Mouse (Mus musculus) CD4-positive, CD25-positive, alpha-beta regulatory T cell, adult 2 months (primary cell): Measurements from ENCODE around the gene Ptprg.
"Not testable (repeated sequence)": the region's sequence is repeated elsewhere in the genome, so short reads cannot be mapped to it uniquely, and the experiment has no call there.

Experiments used
- DNase-seq: peaks from one replicate; pipeline ENCODE4 v3.0.0-alpha.2; 2012; ENCODE audit warnings: low read depth, low spot score

The Ptprg gene

DNA sequence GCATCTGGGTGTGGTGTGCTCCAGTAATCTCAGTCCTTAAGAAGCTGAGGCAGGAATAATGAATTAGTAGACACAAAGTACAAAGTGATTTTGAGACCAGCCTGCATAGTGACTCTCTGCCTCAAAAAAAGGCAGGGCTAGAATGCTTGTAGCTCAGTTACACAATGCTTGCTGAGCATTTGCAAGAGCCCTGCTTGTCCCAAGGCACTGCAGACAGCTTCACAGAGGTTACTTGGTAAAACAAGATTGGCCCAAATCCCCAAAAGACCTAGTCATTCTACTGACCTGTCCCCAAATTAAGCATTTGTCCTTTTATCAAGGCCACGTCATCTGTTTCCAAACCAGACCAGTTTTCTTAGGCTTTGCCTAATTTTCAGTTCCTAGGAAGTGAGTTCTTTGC lies 190.4 kb downstream of the Ptprg start:
- DNase-seq, result no peak

DNA sequence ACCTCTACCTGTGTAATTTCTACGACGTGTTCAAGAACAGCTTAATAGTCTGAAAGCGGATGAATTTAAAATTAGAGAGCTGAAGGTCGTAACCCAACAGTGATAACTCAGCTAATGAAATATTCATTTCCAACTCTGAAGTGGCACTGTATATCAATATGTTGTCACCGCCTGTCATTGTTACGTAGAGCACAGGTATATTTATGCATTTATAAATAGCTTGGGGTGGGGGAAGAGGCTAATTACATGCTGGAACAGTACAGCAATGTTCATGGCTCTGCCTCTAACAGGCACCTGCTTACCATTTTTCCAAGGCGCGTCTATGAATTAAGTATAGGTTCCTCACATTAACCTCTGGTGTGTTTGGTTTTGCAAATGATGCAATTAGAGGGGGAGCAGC lies 199.3 kb downstream of the Ptprg start:
- no peak for DNase-seq

GRCm38 (mm10) chr14:11754656-11755055 lies 201.3 kb downstream of the Ptprg start:
- DNase-seq, result no peak

GRCm38 (mm10) chr14:11758185-11758584 lies 204.9 kb downstream of the Ptprg start:
- DNase-seq, result no peak

DNA sequence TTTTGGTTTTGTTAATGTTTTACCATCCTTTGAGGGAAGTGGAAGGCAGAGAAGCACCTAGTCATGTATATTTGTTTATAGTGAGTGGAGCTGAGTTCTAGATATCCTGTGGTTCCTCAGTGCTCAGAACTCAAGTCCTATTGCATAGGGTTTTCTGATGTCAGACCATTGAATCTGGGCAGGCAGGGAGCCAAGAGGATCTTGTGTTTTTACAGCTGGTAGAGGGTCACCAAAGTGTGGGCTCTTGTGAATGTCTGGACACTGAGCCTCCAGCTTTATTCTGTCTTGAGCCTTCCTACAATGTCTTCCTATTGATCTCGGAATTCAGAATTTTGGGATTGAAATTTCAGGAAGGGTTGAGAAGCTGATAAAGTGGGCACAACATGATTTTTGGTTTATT lies 206.0 kb downstream of the Ptprg start:
- no peak for DNase-seq

GRCm38 (mm10) chr14:11762995-11763394 lies 209.7 kb downstream of the Ptprg start:
- no peak for DNase-seq

DNA sequence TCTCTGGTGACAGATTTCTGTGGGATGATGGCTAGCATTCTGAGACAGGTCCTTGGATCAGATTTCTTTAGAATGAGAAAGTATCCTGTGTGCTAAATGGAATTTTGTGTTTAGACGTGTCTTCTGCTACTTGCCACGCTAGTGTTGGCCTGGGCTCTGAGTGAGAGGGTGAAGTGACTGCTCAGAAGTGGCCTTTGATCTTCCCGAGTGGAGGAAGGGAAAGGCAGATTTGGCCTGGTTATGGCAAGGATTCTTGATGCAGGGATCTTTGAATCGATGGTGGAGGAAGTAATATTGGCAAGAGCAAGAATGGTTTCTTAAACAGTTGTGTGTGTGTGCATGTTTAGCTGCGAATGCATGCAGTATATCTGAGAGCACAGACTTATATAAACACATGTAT lies 219.4 kb downstream of the Ptprg start:
- no peak for DNase-seq

GRCm38 (mm10) chr14:11774476-11775037 lies 221.2 kb downstream of the Ptprg start:
- no peak for DNase-seq

DNA sequence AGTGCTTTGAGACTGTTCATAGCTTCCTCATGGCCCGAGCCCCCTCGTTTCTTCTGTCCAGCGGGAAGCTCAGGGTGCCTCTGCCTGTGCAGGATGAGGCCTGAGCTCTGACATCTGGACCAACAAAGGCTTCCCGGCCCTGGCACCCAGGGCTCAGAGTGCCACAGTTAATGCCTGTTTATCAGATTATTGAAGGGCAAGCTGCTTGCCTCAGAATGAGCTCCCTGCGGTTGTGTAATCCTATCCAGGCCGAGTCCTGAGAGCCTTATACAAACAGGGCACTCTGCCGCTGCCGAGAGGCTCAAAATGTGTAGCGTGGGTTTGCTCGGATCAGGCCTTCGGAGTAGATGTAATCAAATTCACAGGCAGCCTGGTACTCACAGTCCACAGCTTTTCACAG lies 221.9 kb downstream of the Ptprg start:
- no peak for DNase-seq

GRCm38 (mm10) chr14:11775951-11776495 lies 222.7 kb downstream of the Ptprg start:
- DNase-seq, result no peak

DNA sequence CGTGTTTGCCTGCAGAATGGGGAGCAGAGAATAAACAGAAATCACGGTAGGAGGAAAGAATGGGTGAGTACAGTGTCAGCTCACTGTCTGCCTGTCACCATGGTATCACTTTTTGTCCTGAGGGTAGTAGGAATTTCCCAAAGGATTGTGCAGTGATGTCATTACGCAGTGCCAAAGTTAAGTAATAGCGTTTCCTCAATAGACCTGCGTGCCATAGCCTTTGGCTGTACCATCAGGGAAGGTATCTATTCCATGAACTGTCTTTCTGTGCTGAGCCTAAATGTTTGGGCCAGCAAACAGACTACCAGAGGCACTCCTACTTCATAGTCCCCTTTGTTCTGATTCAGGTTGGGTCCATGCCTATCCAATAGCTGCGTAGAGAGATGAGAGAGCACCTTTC lies 223.2 kb downstream of the Ptprg start:
- DNase-seq, result no peak

DNA sequence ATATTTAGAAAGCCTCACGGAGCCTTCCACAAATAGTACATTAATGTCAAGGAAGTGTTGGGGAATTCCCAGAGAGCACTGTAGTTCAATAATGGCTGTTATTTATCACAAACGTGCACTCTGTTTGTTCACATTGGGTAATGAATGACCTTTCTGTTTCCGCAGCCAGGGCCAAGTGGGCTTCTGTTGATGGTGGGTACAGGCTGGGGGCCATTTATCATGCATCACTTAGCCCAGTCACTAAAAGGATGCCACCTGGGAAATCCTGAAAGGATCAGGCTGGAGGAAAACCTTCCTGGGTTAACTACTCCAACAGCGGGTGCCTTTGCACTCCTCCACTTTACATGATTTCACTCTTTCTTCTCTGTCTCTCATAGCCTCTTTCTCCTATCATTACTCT lies 237.9 kb downstream of the Ptprg start:
- no peak for DNase-seq

DNA sequence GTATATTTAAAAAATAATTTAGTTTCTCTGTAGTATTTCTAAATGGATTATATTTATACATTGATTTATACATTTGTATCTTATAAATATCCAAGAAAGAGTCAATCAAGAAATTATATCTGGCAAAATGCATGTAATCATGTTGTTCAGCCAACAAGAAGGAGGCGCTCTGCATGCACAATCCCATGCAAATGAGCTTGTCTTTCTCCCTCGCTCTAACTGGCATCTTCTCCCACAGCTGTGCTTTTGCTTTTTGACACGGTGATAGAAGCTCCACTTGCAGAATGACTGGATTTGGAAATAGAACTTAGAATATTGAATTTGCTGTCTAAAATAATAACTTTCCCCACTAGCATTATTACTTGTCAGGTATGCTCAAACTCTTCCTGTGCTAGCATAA lies 240.5 kb downstream of the Ptprg start:
- DNase-seq, result no peak

DNA sequence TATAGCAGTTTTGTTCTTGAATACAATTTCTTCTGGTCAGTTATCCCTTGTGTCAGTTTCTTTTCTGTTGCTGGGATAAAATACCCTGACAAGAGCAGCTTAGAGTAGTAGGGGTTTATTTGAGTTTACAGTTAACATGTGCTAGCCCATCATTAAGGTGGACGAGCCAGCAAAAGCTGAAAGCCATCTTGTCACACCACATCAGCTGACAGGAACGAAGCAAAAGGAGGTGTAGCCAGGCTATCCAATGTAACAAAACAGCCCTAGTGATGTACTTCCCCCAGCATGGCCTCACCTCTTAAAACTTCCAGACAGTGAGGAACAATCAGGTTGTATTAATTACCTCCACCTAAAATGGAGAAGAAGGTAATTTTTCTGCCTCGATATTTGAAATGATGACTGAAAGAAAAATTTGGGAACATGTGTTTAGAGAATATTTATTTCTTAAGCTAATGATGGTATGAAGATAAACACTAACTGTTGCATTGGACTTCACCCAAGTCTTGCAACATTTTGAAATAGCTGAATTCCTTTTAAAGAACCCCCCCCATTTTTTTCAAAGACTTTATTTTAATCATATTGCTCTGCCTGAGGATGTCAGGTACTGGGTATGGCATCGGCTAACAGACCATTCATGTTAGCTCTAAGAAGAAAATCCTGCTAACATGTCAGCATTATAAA lies 249.2 kb downstream of the Ptprg start:
- no peak for DNase-seq

DNA sequence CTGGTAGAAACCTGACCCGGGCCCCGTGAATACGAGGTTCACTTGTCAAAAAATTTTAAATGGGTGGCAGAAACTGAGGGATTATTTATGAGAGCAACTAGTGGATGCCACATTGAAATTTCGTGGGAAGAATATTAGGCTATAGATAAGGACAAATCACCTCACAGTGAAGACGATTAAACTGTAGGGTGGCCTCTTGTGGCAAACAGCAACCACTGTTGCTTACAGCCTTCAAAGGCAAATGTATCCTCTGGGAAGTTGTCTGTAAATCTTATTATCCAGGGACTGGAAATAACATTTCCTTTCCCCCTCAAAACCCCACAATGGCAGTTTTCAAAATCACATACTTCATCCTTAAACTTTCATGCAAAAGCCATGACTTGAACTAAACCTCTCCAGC lies 253.3 kb downstream of the Ptprg start:
- no peak for DNase-seq

- no peak for DNase-seq
Observed at GRCm38 (mm10) chr14:11807465-11807864, 254.1 kb downstream of the Ptprg start.

DNA sequence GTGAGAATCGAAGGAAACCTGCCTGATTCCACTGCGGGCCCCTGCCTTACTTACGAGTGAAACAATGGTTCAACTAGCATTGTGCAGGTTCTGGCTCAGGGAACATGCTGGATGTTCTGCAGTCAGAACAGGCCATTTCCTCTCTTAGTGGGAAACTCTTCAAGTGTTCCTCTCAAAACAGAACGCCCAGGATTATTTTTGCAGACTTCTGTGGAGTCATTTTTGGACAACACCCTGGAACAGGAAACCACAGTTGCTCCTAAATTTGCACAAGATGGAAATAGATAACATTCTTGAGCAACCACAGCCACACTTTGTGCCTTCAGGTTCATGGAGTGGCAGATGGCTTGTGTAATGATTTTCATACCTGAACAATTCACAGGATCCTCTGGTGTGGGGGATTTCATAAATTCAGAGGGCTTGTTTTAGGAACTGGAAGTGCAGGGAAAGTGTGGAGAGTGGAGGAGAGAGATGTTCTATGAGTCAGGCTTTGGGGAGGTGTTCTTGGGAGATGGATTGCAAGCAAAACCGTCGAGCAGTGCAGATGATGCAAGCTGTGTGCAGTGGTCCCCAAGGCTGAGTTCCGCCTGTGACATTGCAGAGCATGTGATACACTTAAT lies 257.9 kb downstream of the Ptprg start:
- no peak for DNase-seq

DNA sequence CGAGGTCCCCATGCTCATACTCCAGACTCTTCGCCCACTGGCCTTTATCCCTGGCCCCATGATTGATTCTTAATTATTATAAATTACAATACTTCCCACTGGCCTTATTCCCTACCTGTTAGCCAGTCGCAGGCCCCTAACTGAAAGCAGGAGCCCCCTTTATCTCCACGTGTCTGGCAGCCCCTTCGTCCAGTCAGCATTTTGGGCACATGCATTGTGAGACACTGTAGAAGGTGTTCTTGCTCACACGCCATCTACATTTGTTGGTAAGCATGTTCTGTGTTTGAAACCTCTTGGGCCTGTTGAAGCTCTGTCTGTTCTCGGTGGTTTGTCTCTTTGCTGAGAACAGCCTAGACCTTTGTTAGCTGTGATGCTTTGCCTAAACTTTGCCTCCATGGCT lies 259.0 kb downstream of the Ptprg start:
- no peak for DNase-seq

DNA sequence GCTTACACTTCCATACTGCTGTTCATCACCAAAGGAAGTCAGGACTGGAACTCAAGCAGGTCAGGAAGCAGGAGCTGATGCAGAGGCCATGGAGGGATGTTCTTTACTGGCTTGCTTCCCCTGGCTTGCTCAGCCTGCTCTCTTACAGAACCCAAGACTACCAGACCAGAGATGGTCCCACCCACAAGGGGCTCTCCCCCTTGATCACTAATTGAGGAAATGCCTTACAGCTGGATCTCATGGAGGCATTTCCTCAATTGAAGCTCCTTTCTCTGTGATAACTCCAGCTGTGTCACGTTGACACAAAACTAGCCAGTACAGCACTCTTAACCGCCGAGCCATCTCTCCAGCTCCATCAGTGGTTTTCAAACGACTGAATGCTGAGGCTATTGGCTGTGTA lies 261.5 kb downstream of the Ptprg start:
- not testable (repeated sequence) for DNase-seq

DNA sequence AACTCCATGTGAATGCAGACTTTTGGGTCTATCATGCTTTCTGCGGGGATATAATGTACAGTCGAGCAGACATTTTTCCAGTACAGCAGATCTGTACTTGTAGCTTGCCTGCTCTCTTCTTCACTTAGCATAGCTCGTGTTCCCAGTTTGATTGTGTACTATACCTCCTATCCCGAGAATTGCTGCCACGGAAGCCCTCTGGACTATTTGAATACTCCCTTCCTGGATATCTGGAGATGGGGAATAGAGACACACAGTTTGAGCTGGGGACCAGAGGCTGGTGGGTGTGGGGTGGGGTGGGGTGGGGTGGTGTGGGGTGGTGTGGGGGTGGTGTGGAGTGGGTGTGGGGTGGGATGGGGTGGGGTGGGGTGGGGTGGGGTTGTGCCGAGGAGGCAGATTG lies 263.9 kb downstream of the Ptprg start:
- no peak for DNase-seq

DNA sequence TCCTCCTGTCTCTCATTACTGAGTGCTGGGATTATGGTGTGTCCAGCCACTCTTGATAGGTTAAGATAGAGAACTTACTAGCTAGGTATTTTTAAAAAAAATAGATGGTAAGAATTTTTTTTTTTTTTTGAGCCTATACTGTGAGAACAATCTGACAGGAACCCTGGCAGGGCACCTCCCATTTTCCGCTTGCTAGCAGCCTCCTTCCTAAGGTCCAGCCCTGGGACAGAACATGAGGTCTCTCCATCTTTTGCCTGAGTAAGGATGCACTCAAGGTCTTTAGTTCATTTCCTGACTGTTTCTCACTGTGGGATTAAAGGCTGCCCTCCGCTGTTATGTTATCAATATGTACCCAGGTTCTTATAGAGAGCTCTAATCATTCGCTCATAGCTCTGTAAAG lies 264.7 kb downstream of the Ptprg start:
- DNase-seq, result no peak

DNA sequence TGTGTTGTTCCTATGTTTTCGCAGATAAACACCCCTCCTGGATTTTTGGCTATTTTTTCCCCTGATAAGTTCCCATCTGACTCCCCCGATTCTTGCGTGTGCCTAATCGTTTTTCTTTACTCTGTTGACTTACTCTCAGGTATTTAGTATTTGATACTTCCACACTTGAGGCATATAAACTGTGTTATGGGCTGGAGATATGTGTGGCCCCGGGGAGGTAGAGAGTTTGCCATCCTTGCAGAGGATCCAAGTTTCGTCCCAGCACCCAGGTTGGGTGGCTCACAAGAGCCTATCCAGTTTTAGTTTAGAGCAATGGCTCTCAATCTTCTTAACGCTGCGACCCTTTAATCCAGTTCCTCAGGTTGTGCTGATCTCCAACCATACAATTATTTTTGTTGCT lies 265.4 kb downstream of the Ptprg start:
- no peak for DNase-seq

GRCm38 (mm10) chr14:11819326-11819725 lies 266.0 kb downstream of the Ptprg start:
- DNase-seq, result no peak
